Mouse (Mus musculus) T-cell, adult 2 months (primary cell): Measurements from ENCODE around the gene Dnaaf5.
A peak's percentile ranks its signal among the peaks of the same experiment; 100 is the strongest.

ENCODE experiments used
- DNase-seq: peaks from one replicate; pipeline ENCODE4 v3.0.0; 2022; ENCODE audit warnings: low spot score

The Dnaaf5 gene

DNA sequence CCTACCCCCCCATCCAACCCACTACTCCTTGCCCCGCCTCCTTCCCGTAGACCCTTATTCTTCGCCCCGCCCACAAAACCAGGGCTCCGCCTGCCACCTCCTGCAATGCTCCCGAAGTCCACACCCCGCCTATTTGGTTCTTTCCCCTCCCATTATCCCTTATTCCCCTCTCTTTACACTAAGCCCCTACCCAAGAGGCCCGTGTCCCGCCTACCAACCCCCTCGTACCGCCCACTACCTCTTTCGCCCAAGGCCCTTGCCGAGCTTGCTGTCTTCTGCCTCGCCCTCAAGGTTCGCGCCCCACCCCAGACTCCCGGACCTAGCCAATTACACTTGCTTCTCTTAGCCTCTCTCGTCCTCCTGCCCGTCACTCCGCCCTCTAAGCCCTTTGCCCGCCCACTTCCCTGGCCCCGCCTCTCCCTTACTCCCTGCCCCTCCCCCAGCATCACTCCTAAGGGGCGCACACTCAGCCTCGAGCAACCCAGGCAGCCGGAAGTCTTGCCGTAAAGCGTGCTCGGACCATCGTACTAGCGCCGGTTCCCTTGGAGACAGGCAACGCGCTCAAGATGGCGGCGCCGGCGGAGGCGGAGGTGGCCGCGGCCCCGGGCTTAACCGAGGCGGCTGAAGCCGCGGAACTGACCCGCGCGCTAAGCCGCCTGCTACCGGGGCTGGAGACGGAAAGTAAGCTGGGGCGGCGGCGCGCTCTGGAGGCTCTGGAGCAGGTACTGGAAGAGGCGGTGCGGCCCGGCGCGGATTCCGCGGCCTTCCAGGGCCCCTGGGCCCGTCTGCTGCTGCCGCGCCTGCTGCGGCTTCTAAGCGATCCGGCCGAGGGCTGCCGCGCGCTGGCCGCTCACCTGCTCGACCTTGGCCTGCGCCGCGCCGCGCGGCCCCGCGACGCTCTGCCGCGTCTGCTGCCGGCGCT is at the start of gene Dnaaf5, which contains the start of gene Prkar1b:
Gene Dnaaf5, plus strand, starts transcription at position 543 of the 922 bp plus-strand sequence.
Gene Prkar1b, minus strand, starts transcription at position 321 of the 922 bp plus-strand sequence.
- DNase-seq, result peak; percentile 98

DNA sequence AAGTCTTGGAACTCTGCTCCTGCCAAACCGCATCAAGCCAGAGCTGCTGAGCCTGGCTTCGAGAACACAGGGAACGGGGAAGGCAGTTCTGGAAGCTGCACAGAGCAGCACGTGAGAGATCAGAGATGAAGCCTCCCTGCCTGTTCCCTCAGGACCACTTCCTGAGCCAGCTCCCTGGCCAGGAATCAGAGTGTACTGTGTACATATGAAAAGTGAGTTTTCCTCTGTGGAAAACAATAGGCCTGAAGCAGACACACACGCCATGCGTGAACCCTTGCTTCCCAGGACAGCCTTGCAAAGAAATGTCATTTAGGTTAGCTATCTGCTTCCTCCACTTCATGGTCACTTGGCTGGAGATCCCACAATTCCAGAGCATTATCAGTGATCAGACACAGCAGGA is 48.2 kb upstream of the Dnaaf5 start:
- no peak for DNase-seq

DNA sequence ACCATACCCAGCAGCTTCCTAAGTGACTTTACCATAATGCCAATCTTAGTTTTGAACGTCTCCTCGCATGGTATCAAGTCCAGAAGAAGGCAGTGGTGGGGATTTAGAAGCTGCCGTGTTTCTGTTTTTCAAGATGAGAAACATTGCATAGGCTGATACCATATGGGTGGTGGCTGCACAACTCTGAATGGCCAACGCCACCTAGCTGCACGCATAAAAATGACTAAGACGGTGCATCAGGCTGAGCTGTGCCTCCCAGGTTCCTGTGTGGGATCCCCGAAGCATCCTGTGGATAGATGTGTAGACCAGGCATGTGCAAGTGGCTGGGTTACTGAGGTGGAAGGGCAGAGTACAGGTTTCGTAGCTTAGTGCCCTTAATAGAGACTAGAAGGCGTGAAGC is 42.2 kb upstream of the Dnaaf5 start:
- DNase-seq, result no peak

- no peak for DNase-seq
Observed at GRCm38 (mm10) chr5:139110140-139110855, 39.7 kb upstream of the Dnaaf5 start.

GRCm38 (mm10) chr5:139111991-139112390 is 38.0 kb upstream of the Dnaaf5 start:
- DNase-seq, result no peak

GRCm38 (mm10) chr5:139112418-139112817 is 37.6 kb upstream of the Dnaaf5 start:
- DNase-seq, result no peak

GRCm38 (mm10) chr5:139114876-139115275 is 35.1 kb upstream of the Dnaaf5 start:
- DNase-seq, result no peak

GRCm38 (mm10) chr5:139115507-139115906 is 34.5 kb upstream of the Dnaaf5 start:
- no peak for DNase-seq

DNA sequence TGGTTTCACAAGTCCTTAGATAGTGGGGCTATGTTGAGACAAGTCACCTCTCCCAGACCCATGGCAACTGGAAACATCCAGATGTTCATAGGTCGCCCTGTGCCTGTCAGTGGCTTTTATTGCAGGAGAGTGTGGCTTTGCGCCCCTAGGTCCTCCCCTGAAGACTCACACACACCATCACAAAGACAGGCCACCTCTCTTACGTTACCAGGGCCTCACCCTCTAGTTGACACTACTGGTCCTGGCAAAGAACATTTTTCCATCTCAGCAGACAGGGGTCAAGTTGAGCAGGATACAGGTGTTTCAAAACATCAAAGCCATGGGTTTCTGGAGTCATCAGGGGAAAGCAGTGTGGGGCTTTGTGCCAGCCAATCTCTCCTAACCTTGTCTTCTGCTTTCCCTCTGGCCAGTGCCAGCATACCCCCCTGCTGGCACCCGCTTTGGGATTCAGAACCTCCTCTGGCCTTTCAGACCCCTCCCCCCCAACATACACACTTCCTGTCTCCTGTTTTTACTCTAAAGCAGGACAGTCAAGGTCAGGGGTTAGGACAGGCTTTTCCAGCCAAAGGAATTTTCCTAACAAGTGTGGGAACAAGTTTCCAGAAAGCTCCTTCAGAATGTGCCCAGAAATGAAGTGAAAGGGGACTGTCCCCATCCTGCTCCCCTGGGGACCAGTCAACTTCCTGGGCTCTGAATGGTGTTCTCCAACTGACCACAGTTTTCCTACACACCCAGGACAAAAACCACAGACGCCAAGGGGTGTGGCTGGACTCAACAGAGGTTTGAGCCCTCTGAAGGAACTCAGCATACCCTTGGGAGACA is 31.7 kb upstream of the Dnaaf5 start:
- no peak for DNase-seq

DNA sequence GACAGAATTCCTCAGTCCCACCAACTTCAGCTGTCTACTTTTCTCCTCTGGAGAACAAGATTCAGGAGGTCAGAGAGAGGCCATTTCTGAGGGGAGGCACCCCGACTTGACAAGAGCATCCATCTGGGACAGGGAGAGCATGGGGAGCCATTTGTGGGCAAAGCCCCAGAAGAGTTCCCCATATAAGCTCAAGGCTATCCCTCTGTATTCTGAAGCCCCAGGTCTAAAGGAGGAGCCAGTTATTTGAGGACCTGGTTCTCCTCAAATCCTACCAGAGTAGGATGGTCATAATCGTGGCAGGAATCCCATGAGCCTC is 31.1 kb upstream of the Dnaaf5 start:
- DNase-seq, result no peak

GRCm38 (mm10) chr5:139125717-139126116 is 24.3 kb upstream of the Dnaaf5 start:
- DNase-seq, result no peak

DNA sequence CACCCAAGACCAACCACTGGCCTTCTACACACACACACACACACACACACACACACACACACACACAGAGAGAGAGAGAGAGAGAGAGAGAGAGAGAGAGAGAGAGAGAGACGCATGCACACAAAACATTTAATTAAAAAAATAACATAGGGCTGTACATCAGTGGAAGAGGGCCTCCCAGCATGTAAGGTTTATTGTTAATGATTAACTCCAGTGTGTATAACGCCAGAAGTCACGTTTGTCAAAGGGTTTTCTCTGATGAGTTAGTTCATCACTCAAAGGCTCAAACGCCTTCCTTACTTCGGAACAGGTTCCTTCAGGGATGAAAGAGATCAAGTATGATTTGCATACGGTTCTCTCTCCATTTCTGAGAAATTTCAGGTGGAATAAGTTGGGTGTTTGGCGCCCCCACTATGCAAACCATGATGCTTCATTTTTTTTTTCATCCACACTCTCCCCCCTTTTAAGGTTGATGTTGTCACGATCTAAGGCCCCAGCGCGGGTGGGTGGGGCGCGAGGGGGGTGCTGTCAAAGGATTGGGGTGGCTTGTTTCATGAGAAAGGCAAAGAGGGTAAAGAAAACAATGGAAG is 21.5 kb upstream of the Dnaaf5 start:
- DNase-seq, result no peak

DNA sequence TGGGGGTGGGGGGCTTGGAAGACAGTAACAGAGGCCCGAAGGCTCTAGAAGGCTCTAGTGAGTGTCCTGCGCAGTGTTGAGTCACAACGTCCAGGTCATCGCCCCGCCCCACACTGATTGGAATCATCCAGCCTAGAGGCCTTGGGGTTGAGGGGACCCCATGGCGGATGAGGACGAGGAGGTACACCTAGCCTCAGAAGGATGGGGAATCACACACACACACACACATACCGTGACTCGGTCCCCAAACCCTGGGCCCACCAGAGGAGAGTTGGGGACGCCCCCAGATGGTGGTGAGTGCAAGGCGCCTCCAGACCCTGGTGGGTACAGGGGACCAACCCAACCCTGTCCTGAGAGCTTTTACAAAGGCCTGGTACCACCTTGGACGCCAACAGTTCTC is 20.9 kb upstream of the Dnaaf5 start:
- DNase-seq, result no peak

DNA sequence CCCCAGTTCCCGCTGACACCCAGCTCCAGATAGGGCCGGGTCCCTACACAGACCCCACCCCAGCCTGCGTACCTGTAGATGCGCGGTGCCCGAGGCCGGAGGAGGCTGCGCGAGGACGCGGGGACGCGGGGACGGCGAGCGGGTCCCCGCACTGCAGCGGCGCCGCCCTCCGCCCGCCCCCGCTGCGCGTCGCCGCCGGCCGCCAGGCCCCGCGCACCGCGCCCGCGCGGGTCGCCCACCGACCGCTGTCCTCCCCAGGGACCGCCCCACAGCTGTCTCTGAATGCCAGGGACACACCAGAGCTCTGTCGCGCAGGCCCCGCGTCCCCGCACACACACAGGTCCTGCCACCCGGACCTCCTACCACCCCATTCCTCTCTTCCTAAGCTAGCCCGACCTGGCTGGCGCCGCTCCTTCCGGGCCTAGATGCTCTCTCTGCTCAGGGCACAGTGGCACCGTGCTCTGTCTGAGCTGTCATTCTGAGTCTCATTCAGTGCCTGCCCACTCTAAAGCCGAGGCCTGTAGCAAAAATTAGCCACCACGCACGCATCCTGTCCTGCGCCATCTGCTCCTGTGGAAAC is 20.4 kb upstream of the Dnaaf5 start:
- DNase-seq, result no peak

DNA sequence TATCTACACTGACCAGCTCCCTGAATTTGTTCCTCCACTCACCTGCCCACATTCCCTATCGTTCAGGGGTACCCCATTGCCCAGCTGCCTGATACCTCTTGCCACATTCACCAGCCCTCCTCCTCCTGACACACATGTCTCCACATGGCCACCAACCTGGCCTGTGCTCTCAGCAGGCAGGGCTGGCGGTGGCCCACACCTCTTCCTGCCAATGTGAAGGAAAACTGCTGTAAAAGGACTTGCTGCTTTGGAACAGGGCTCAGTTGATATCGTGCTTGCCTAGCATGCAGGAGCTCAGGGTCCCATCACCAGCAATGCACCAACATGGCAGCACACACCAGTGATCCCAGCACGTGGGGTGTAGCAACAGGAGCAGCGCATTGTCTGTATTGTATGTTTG is 19.7 kb upstream of the Dnaaf5 start:
- no peak for DNase-seq

GRCm38 (mm10) chr5:139134501-139134900 is 15.5 kb upstream of the Dnaaf5 start:
- DNase-seq, result no peak

DNA sequence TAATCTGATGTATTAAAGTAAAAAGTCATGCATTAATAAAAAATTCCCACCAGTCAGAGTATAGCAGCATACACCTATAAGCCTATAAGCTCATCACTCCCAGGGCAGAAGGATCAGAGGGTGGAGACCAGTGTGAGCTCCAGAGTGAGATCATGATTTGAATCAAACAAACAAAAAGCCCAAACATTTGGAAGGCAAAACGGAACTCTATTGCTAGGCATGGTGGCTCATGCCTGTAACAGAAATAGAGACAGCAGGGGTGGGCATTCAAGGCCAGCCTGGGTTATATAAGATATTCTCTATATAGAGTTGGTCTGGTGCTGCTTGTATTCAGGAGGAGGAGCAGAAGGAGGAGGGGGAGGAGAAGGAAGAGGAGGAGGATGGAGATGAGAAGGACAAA is 13.7 kb upstream of the Dnaaf5 start:
- DNase-seq, result no peak

- DNase-seq, result no peak
Observed at GRCm38 (mm10) chr5:139137176-139137575, 12.8 kb upstream of the Dnaaf5 start.

- no peak for DNase-seq
Observed at GRCm38 (mm10) chr5:139138261-139138925, 11.6 kb upstream of the Dnaaf5 start.

DNA sequence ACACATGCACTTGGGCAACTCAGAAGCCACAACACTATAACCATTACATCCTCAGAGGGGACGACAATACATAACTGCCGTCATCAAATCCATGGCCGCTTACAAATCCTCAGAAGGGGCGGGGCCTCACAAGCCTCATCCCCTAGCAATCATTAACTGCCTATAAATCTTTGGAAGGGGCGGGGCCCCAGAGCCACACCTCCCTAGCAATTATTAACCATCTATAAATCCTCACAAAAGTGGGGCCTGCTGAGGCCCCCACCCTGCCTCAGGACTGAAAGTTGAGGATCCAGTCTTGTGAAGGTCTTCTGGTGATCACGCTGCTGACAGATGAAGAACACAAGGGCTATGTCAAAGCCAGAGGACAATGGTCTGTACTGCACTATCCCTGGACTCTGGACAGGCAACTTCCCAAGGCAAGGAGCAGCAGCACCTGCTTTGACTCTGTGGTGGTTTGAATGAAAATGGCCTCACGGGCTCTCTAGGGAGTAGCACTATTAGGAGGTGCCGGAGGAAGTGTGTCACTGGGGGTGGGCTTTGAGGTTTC is 11.0 kb upstream of the Dnaaf5 start:
- DNase-seq, result no peak

GRCm38 (mm10) chr5:139140589-139140988 is 9.4 kb upstream of the Dnaaf5 start:
- no peak for DNase-seq
